Mouse (Mus musculus): Measurements from ENCODE around the gene Wnk3. TPM values are rescaled to one million over a fixed set of nuclear protein-coding genes. Genes with fewer than 3 reads are reported as not detected.

Gene Wnk3
- polyA plus RNA-seq, 1 experiment from 2014 or later = 6.5 TPM

DNA sequence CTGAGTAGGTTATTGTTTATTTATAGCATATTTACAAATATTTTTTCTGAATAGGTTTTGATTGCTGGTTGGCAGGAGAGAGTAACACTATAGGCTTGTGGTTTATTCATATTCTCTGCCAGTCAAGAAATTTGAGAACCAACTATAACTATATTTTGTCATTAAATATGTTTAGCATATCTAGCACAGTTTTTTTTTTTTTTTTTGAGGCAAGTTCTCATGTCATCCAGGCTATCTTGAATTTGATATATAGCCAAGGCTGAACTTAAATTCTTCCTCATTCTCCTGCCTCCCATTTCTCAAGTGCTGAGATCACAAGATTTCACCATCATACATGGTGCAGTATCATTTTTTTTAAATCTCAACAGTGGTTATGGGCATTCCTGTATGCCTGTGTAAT is 149.4 kb downstream of the Wnk3 start:
- no peaks in the 10 kb centered on the region for H3K9me3 ChIP-seq (replicated peaks)
- H3K4me1 ChIP-seq = peaks cover 9% of the 10 kb centered on the region; the same call in 1 of the 2 replicates
- H3K36me3 ChIP-seq = no peaks in the 10 kb centered on the region
- H3K4me3 ChIP-seq = no peak overlapping the region
- peaks cover 62% of the 10 kb centered on the region for H3K27me3 ChIP-seq (ENCODE audit: low read depth, poor library complexity, severe bottlenecking)
- no peak for DNase-seq (ENCODE audit: low spot score)
- no peak overlapping the region for H3K27ac ChIP-seq

- H3K9me3 ChIP-seq (replicated peaks) = no peaks in the 10 kb centered on the region
- H3K36me3 ChIP-seq = no peaks in the 10 kb centered on the region
- H3K4me1 ChIP-seq = peaks cover 9% of the 10 kb centered on the region; the same call in 1 of the 2 replicates
- no peak overlapping the region for H3K4me3 ChIP-seq
- WGBS = 89% methylated on average over 5 of the region's 5 CpGs
- no peak overlapping the region for H3K27ac ChIP-seq
- DNase-seq (ENCODE audit: low spot score) = no peak
- H3K27me3 ChIP-seq (ENCODE audit: low read depth, poor library complexity, severe bottlenecking) = peaks cover 51% of the 10 kb centered on the region
Measured at GRCm38 (mm10) chrX:151349322-151349721, 151.4 kb downstream of the Wnk3 start.

Other genes with a start within 250 kb of the Wnk3 start
- 34.2 and 35.0 TPM in 2 replicates for gene Gnl3l, start 180.8 kb upstream of the Wnk3 start, polyA plus RNA-seq (2016; fragmentation: Nextera tagmentation; extraction: Ambion mirVana)
- 15.3 and 17.0 TPM in 2 replicates for gene Fgd1, start 151.9 kb upstream of the Wnk3 start, polyA plus RNA-seq (2016; fragmentation: Nextera tagmentation; extraction: Ambion mirVana)
- 59.1 and 68.9 TPM in 2 replicates for gene Tsr2, start 101.5 kb upstream of the Wnk3 start, polyA plus RNA-seq (2016; fragmentation: Nextera tagmentation; extraction: Ambion mirVana)
- gene Fam120c, start 146.1 kb downstream of the Wnk3 start, polyA plus RNA-seq (2016; fragmentation: Nextera tagmentation; extraction: Ambion mirVana) = 1.9 and 2.2 TPM in 2 replicates

Data from limb, embryonic 10.5 days (tissue).